Mouse (Mus musculus) cerebellum, postnatal 10 days (tissue): ENCODE results near the gene Dnm3.
A peak's percentile ranks its signal among the peaks of the same experiment; 100 is the strongest.

Source experiments
- DNase-seq, 2 experiments: peaks; one replicate each; pipeline ENCODE4 v3.0.0; 2021; ENCODE audit warnings: mixed read lengths in 2 of 2

Gene Dnm3

GRCm38 (mm10) chr1:162156873-162157272 lies 321.0 kb downstream of the Dnm3 start:
- no peak for DNase-seq

DNA sequence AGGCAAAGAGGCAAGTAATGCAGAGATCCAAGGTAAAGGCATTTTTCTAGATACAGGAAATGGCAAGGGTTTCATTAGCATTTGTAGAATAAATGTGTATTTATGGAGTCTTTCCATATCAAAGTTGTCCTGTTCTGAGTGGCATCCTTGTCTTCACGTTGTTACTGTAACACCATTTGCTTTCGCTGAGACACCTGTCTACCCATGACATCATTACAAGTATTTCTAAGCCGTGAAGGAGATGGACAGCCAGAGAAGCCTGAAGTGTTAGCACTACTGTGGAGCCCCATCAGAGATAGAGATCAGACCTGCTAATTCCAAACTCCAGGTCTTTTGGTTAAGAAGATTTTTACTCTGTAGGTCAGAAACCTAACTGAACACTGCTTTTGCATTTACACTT lies 322.3 kb downstream of the Dnm3 start:
- no peak for DNase-seq

DNA sequence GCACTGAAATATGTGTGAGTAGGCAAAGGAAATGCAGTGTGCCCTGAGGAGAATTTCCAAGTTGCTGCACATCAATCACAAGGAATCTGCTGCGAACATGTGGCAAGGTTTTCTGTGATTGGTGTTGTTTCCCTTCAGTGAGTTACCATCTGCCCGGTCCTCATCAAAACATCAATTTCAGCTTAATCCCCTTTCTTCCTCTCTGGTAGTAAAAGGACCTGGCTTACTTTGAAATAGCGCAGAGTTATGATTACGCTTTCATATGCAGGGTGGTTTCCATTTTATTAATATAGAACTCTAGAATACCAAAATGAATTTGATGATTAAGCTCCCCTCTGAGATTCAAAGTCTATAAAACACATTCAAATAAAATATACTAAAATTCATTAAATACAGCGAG lies 324.7 kb downstream of the Dnm3 start:
- no peak for DNase-seq

DNA sequence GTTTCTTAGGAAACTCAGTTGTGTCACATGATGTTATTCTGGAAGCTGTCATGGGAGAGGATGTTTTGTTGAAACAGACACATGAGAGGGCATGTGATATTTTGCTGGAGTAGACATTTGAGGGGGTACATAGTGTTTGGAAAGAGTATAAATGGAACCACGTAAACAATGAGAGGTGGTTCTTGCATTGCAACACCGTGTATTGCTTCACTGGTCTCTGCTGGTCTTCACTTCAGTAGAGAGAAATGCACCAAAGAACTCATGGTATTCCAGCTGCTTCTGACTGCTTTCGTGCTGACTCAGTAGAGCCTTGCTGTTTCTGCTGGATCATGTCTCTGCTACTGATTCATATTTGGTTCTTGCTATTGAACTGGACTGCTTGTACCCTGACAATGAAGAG lies 328.1 kb downstream of the Dnm3 start:
- DNase-seq = no peak

DNA sequence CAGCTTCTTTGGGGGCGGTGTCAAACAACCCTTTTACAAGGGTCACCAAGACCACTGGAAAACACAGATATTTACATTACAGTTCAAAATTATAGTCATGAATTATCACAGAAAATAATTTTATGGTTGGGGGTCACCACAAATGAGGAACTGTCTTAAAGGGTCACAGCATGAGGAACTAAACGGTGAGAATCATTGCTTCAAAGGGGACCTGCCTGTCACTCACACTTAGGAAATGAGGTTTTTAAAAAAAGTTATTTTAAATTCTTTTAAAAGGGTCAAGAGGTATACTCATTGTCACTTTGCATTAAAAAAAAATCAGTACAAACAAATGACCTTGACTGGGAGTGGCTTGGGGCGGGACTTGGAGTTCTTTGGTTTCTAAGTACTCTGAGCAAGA lies 330.3 kb downstream of the Dnm3 start:
- DNase-seq = no peak

DNA sequence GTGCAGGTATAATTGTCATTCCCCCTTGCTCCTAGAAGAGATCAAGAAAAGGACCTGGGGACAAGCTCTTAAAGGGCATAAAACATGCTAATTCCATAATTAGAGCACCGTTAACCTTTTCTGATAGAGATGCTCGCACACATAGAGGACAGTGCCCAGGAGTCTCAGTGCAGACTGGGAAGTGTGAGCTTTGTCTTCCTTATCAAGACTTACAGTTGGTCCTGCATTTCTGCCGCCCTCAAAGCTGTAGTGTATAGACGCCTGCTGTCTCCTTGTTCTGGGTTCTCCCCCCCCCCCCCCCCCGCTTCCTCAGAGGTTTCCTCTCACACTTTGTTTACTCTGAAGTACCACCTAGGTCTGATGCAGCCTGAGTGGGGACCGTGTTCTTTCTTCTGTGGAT lies 332.1 kb downstream of the Dnm3 start:
- DNase-seq = no peak

GRCm38 (mm10) chr1:162144992-162145391 lies 332.8 kb downstream of the Dnm3 start:
- no peak for DNase-seq

GRCm38 (mm10) chr1:162143974-162144912 lies 333.6 kb downstream of the Dnm3 start:
- no peak for DNase-seq

GRCm38 (mm10) chr1:162142285-162142684 lies 335.5 kb downstream of the Dnm3 start:
- DNase-seq = no peak

- no peak for DNase-seq
These were observed 341.5 kb downstream of the Dnm3 start for GRCm38 (mm10) chr1:162136328-162136727.

DNA sequence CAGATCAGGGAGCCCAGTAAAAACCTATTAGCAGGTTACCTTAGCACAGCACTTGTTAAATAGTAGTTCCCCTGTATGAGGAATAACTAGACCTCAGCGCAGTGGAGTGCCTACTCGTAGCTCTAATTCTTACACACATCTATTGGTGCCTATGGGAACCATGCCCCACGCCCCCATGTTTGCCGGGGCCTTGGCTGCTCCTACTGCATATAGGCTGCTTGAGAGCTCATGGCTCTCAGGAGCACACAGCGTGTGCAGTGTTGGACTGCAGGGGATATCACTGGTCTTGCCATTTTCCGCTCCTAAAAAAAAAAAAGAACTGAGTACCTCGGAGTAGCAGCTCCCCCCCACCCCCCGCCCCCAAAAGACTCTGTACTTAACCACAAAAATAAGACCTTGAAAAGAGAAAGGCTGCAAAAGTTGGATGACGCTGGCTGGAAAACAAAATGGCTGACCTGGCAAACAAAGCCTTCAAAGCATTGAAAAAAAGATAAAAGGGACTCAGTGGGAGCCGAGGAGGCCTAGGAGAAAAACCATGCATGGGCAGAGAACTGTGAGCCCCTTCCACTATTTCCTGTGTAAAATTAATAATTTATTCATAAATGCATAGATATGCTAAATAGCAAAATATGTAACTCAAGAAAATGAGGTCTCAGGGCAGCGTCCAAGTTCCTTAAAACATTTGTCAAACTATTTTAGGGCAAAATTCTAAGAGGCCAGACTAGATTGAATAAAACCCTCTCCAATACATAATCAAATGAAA lies 342.2 kb downstream of the Dnm3 start:
- DNase-seq = no peak

- DNase-seq = peak in 1 of 2 experiments; percentile 9
These were observed 343.2 kb downstream of the Dnm3 start for GRCm38 (mm10) chr1:162134651-162135066.

DNA sequence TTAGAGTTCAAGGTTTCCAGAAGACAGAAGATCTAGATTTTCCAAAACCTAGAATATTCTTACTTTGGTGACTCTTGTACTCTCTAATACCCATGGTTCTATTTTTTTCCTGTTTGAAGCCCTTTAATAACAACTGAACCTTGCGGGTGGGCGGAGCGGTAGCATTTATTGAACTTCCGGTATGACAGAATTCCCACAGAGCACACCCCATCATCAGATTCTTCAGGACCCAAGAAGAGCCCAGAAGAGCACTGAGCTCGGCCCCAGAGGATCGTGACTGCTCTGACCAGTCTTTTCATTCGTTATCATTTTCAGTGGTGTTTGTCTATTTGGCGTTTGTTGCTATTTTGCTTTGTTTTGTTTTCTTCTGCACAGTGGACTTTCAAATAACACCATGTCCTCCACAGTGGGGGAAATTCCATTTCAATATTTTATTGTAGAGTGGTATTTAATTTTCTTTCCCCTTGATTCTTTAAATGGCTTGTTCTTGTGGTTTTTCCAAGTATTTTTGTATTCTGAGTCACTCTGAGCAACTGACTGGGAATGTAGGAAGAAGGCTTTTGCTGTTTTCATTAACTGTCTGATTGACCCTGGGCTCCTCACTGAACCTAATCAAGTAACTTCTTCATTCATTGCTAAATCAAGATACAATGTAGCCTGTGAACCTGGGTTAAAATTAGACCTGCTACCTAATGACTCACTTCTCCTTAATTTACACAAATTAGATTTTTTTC lies 344.8 kb downstream of the Dnm3 start:
- DNase-seq = no peak

DNA sequence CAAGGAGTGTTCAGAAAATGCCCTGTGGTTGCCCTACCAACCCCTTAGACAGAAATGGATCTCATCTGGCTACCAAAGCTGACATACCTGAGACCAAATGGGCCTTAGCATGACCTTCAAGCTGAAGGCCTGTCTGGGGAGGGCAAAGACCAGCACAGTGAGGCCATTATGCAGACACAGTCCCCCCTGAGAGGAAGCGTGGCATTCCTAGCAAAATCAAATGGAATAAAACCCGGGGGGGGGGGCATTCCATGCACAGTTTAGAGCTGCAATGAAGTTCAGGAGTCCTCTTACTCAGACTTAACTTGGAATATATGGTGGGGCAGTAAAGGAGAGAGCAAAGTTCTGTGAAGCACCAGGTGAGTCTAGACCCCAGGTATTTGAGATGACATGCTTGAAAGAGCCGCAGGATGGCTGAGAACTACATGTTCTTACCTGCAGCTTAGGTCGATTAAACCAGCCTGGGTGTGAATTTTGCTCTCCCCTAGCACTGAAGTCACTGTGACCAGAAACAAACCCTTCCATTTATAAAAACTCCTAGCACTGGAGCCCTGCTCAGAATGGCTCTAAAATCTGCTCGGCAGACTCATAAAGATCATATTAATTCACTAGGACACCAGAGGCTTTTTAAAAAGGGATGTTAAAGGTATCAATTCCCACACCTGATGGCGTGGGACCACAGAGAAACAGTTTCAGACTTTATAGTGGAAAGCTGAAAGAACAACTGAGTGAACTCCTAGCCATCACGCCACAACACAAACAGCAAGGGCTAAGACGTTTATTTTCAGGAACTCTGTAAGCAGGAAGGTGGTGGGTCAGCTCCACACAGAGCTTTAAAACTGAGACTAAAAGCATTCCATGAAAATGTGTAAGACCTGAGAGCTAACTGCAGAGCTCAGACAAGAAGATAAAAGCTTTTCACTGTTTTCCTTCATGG lies 350.7 kb downstream of the Dnm3 start:
- DNase-seq = no peak

GRCm38 (mm10) chr1:162124396-162124795 lies 353.4 kb downstream of the Dnm3 start:
- DNase-seq = peak; percentile 39 to 54

- no peak for DNase-seq
These were observed 356.2 kb downstream of the Dnm3 start for GRCm38 (mm10) chr1:162121441-162122200.

- peak; percentile 25 to 46 for DNase-seq
These were observed 368.4 kb downstream of the Dnm3 start for GRCm38 (mm10) chr1:162109437-162109813.

DNA sequence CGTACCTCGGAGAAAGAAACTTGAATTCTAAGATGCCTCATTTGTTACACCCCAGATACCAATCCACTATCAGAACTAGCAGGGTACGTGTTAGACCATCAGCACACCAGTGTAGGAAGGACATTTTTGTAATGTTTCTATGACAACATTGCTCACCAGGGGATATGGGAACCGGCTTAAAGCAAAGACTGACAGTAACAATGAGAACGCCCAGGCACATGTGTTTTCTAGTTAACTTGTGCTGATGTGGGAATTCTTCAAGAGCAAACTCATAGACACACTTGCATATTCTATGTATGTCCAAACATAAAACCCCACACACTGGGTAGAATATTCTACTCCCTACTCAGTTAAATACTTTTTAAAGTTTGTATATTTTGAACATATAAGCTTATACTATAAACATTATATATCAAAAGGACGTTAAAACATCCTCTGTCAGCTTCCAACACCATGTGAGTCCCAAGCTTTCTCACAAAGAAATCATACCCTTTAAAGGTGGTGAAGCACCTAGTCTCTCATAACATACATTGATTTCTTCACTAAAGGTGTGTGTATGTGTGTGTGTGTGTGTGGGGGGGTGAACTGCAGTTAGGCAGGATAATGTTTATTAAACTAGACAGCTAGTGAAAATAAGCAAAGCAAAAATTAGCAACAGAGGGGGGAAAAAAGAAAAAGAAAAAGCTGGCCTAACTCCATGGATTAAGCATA lies 369.0 kb downstream of the Dnm3 start:
- DNase-seq = no peak

DNA sequence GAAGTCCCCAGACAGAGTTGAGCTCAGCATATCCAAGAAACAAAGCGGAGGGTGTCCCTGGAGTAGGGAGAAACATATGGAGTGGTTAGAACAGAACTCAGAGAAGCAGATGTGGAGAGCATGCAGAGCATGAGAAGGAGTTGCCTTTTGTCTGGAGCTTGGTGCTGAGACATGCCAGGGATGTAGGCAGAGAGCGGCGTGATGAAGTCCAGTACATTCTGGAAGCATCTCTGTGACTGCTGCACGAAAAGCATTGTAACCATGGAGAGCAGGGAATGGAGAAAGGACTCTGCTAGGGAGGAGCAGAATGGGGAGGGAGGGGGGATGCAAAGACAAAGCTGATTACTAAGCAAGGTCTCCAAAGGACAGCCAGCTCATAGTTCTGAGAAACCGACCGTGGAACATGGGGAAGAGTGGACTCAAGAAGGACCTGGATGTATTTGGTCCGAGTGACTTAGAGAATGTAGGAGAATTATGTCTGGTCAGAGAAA lies 369.6 kb downstream of the Dnm3 start:
- DNase-seq = no peak

GRCm38 (mm10) chr1:162107011-162107606 lies 370.7 kb downstream of the Dnm3 start:
- no peak for DNase-seq
